Mouse (Mus musculus) MEL (cell line): Measurements from ENCODE around the gene Ccdc32.

Experiments
- CHD2 ChIP-seq: IDR thresholded peaks from 2 replicates; pipeline ENCODE4 v1.6.1; 2011; ENCODE audit warnings: low read length, improper control_type of control experiment
- CTCF ChIP-seq, 3 experiments: IDR thresholded peaks in 2 of 3; conservative IDR thresholded peaks in 1 of 3; 2 replicates each; pipeline ENCODE4 v1.5.1; 2011 to 2012; ENCODE audit warnings: low read length in 3 of 3, low read depth in 2 of 3, mild to moderate bottlenecking in 2 of 3, improper control_type of control experiment in 1 of 3, inconsistent platforms in 1 of 3, mixed read lengths in 1 of 3, moderate library complexity in 1 of 3; ENCODE audit not compliant: control insufficient read depth in 1 of 3, insufficient read depth in 1 of 3, poor library complexity in 1 of 3, severe bottlenecking in 1 of 3
- E2F4 ChIP-seq: IDR thresholded peaks from 2 replicates; pipeline ENCODE4 v1.6.1; 2011; ENCODE audit warnings: low read depth, low read length, improper control_type of control experiment, borderline replicate concordance
- MAFK ChIP-seq: IDR thresholded peaks from 2 replicates; pipeline ENCODE4 v1.6.1; 2011; ENCODE audit warnings: low read depth, mild to moderate bottlenecking, low read length, improper control_type of control experiment, borderline replicate concordance
- MXI1 ChIP-seq: IDR thresholded peaks from 2 replicates; pipeline ENCODE4 v1.6.1; 2011; ENCODE audit warnings: mild to moderate bottlenecking, low read depth, low read length, improper control_type of control experiment
- POLR2AphosphoS5 ChIP-seq: IDR thresholded peaks from 2 replicates; pipeline ENCODE4 v1.6.1; 2012; ENCODE audit warnings: low read depth, borderline replicate concordance, mild to moderate bottlenecking, inconsistent platforms, low read length, moderate library complexity, mixed read lengths
- SMC3 ChIP-seq: IDR thresholded peaks from 2 replicates; pipeline ENCODE4 v1.6.1; 2011; ENCODE audit warnings: low read depth, low read length, improper control_type of control experiment
- TCF12 ChIP-seq: IDR thresholded peaks from 2 replicates; pipeline ENCODE4 v1.6.1; 2014; ENCODE audit warnings: low read depth, mild to moderate bottlenecking, inconsistent platforms, low read length, improper control_type of control experiment, moderate library complexity
- USF1 ChIP-seq: IDR thresholded peaks from 2 replicates; pipeline ENCODE4 v1.6.1; 2014; ENCODE audit warnings: low read depth, mild to moderate bottlenecking, inconsistent platforms, low read length, improper control_type of control experiment, moderate library complexity
- ZKSCAN1 ChIP-seq: IDR thresholded peaks from 2 replicates; pipeline ENCODE4 v1.6.1; 2012; ENCODE audit warnings: low read depth, mild to moderate bottlenecking, inconsistent platforms, low read length, improper control_type of control experiment, moderate library complexity
- ZMIZ1 ChIP-seq: IDR thresholded peaks from 2 replicates; pipeline ENCODE4 v1.6.1; 2012; ENCODE audit warnings: low read depth, mild to moderate bottlenecking, inconsistent platforms, low read length, improper control_type of control experiment, moderate library complexity

DNA sequence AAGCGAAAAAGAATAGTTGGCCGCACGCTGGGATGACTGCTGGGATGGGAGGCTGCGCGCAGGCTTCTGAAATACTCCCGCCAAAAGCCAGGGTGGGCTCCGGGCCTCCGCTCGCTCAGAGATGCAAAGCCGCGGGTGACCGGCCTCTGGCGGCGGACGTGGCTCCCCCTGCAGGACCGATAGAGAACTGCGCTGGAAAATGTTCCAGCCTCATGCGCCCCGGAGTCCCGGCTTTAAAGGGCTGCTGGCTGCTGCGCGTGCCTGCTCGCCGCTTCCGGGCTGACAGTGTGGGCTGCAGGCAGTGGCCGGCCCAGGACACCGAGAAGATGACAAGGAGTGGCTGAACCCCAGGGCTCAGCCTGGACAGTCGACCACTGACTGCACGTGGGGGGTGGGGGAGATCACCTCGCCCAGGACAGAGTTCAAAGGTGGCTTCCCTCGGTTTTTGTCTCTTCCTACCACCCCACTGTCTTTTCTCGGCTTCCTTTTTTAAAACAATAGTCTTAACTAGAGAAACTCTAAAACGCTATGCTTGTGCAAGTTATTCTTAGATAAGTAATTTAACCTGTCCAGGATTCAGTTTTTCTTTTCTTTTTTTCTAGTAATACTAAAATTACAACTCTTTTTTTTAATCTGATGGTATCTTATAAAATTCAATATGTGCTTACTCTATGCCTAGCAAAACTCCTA lies 56.4 kb downstream of the Ccdc32 start:
- TF ChIP-seq USF1 (0 out of 2 replicates have a peak, but pooled peaks have one; percentile 16), CTCF (IDR thresholded peaks at IDR 0.05 in 2 of 3, conservative IDR thresholded peaks at IDR 0.05 in 1 of 3; ENCODE audit: control insufficient read depth in 1 of 3, insufficient read depth in 1 of 3, low read depth in 2 of 3, low read length in 3 of 3, poor library complexity in 1 of 3, severe bottlenecking in 1 of 3) (peak; percentile 72 to 86 (median 85)), ZKSCAN1 (no peak), MAFK (no peak), TCF12 (peak; percentile 44), CHD2 (no peak), SMC3 (peak; percentile 73), POLR2AphosphoS5 (no peak), ZMIZ1 (no peak), MXI1 (peak; percentile 91), E2F4 (peak; percentile 9; the same call in 1 of the 2 replicates)
